Mouse (Mus musculus): Measurements from ENCODE around the gene Hunk. TPM values are rescaled to one million over a fixed set of nuclear protein-coding genes. Genes with fewer than 3 reads are reported as not detected.

The Hunk gene
- polyA plus RNA-seq, 1 experiment, result 2.9 TPM

DNA sequence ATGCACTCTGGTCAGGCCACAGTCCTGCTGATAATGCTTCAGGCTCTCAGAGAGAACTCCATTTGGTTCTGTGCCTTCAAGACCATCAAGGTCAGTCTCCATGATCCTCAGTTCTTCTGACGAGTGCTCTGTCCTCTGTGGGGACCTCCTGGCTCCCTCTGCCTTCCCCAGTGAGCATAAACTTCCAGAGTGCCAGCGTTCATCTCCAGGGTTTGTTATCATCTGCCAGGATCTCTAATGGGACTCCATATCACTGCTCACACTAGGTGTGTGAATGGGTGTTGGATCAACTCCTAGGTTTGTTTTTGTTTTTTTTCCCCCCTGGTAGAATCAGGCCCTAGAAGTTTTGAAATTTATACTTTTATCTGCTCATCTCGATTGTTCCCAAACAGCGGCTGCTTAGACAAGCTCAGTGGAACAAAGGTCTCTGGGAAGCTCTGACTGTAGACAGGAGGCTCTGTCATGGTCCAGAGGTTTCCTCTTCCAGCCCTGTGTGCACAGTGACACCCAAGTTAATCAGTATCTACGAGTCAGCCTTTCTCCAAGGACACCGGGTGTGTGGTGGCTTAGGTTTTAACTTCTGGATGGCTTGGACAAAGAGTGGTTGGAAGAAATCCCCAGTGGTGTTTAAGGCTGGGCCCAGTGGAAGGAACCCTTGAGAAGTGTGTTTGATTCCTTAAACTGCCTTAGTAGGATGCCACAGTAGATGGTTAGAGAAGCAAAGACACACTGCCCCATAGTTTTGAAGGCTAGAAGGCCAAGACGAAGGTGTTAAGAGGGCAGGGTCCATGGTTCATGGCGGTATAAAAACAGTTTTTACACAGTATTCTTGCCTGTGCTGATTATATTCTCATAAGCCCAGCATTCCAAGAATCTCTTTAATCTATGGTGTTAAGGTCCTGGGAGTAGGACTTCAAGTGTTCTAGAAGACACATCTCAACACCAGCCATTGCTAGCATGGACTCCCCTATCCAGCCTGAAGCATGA is 26.6 kb downstream of the Hunk start:
- WGBS, result 90% methylated on average over 8 of the region's 8 CpGs
- Histone ChIP-seq H3K27me3 (ENCODE audit: control insufficient read depth, insufficient read depth, low read length) (no peaks in the 10 kb centered on the region), H3K36me3 (ENCODE audit: control insufficient read depth, insufficient read depth, low read length) (no peaks in the 10 kb centered on the region), H3K4me3 (ENCODE audit: control insufficient read depth, insufficient read depth, low read length) (no peak overlapping the region), H3K27ac (ENCODE audit: control insufficient read depth, insufficient read depth, low read length) (no peak overlapping the region), H3K4me1 (replicated peaks; ENCODE audit: control insufficient read depth, insufficient read depth, low read length) (no peaks in the 10 kb centered on the region)
- no peak for TF ChIP-seq CTCF (IDR thresholded peaks at IDR 0.05; ENCODE audit: borderline replicate concordance, control insufficient read depth, extremely low read depth, insufficient read depth, low read length, poor library complexity)
- DNase-seq, result no peak

DNA sequence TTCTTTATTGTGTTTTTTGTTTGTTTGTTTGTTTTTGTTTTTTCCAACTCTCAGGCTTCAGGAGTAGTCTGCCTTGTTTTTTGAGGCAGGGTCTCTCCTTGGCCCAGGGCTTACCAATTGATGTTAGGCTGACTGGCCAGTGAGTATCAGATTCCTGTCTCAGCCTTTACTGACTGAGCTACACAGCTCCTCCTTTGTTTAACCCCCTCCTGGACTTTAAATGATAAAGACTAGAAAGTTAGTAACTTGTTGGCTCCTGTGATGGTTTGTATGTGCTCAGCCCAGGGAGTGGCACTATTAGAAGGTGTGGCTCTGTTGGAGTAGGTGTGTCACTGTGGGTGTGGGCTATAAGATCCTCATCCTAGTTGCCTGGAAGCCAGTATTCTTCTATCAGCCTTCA is 30.8 kb downstream of the Hunk start:
- DNase-seq, result no peak
- Histone ChIP-seq H3K27ac (ENCODE audit: control insufficient read depth, insufficient read depth, low read length) (no peak overlapping the region), H3K4me1 (replicated peaks; ENCODE audit: control insufficient read depth, insufficient read depth, low read length) (no peaks in the 10 kb centered on the region), H3K27me3 (ENCODE audit: control insufficient read depth, insufficient read depth, low read length) (no peaks in the 10 kb centered on the region), H3K4me3 (ENCODE audit: control insufficient read depth, insufficient read depth, low read length) (no peak overlapping the region), H3K36me3 (ENCODE audit: control insufficient read depth, insufficient read depth, low read length) (no peaks in the 10 kb centered on the region)
- no peak for TF ChIP-seq POLR2A (IDR thresholded peaks at IDR 0.05; ENCODE audit: control insufficient read depth, extremely low read depth, insufficient read depth, low read length, poor library complexity)
- TF ChIP-seq CTCF (IDR thresholded peaks at IDR 0.05; ENCODE audit: borderline replicate concordance, control insufficient read depth, extremely low read depth, insufficient read depth, low read length, poor library complexity), result no peak

DNA sequence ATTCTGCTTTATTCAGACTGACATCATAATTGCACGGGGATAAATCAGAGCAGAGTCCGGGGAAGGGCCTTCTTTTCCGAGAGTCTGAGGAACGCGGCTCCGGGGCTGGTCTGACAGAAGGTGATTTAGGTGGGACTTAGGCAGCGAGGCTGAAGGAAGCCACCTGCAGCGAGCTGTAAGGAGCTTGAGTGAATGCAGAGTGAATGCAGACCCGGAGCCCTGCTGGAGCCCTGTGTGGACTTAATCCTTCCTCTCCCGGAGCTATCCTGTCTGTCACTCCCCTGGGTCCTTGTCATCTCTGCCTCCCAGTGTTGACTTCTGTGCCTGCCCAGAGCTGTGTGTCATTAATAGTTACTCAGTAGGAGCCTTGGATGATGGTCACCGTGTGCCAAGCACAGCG is 32.8 kb downstream of the Hunk start:
- Histone ChIP-seq H3K27ac (ENCODE audit: control insufficient read depth, insufficient read depth, low read length) (no peak overlapping the region), H3K36me3 (ENCODE audit: control insufficient read depth, insufficient read depth, low read length) (no peaks in the 10 kb centered on the region), H3K27me3 (ENCODE audit: control insufficient read depth, insufficient read depth, low read length) (no peaks in the 10 kb centered on the region), H3K4me3 (ENCODE audit: control insufficient read depth, insufficient read depth, low read length) (no peak overlapping the region), H3K4me1 (replicated peaks; ENCODE audit: control insufficient read depth, insufficient read depth, low read length) (no peaks in the 10 kb centered on the region)
- TF ChIP-seq CTCF (IDR thresholded peaks at IDR 0.05; ENCODE audit: borderline replicate concordance, control insufficient read depth, extremely low read depth, insufficient read depth, low read length, poor library complexity) (no peak), POLR2A (IDR thresholded peaks at IDR 0.05; ENCODE audit: control insufficient read depth, extremely low read depth, insufficient read depth, low read length, poor library complexity) (no peak)
- no peak for DNase-seq
- WGBS, result 28% methylated on average over 12 of the region's 12 CpGs

DNA sequence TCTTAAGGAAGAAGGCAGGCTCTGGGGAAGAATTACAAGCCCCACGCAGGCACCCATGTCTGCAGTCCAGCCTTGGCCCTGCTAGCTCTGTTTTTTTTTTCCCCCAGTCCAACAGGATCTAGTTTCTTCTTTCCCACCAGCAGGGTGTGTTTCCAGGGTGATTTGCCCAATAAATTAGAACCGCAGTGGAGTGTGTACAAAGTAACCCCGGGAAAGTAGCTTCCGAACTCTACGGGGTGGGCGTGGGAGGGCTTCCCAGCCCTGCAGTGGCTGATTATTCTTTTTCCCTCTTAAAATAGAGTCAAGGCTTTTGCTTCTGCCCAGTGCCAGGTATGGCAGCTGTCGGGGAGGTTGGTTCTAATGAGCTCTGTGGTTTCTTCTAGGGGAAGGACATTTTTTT is 35.3 kb downstream of the Hunk start:
- Histone ChIP-seq H3K4me1 (replicated peaks; ENCODE audit: control insufficient read depth, insufficient read depth, low read length) (no peaks in the 10 kb centered on the region), H3K4me3 (ENCODE audit: control insufficient read depth, insufficient read depth, low read length) (no peak overlapping the region), H3K36me3 (ENCODE audit: control insufficient read depth, insufficient read depth, low read length) (no peaks in the 10 kb centered on the region), H3K27me3 (ENCODE audit: control insufficient read depth, insufficient read depth, low read length) (no peaks in the 10 kb centered on the region), H3K27ac (ENCODE audit: control insufficient read depth, insufficient read depth, low read length) (no peak overlapping the region)
- WGBS, result 62% methylated on average over 7 of the region's 7 CpGs
- DNase-seq, result no peak
- TF ChIP-seq POLR2A (IDR thresholded peaks at IDR 0.05; ENCODE audit: control insufficient read depth, extremely low read depth, insufficient read depth, low read length, poor library complexity) (no peak), CTCF (IDR thresholded peaks at IDR 0.05; ENCODE audit: borderline replicate concordance, control insufficient read depth, extremely low read depth, insufficient read depth, low read length, poor library complexity) (no peak)

DNA sequence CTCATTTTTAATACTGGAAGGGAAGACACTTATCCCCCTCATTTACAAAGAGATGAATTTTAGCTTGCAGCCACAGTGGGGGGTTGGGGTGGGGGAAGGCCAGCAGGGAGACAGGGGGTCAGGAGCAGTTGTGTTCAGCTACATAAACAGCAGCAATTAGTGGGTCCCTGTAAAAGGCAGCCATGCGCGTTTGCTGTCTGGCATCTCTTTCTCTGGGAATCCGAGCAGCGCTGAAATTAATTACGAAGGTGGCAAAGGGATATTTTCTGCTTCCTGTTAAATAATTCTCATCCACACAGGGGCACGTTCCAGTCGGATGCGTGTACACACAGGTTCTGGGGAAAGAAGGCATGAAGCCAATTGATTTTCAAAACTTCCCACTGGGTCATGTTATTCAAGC is 35.7 kb downstream of the Hunk start:
- Histone ChIP-seq H3K4me1 (replicated peaks; ENCODE audit: control insufficient read depth, insufficient read depth, low read length) (no peaks in the 10 kb centered on the region), H3K36me3 (ENCODE audit: control insufficient read depth, insufficient read depth, low read length) (no peaks in the 10 kb centered on the region), H3K27ac (ENCODE audit: control insufficient read depth, insufficient read depth, low read length) (no peak overlapping the region), H3K27me3 (ENCODE audit: control insufficient read depth, insufficient read depth, low read length) (no peaks in the 10 kb centered on the region), H3K4me3 (ENCODE audit: control insufficient read depth, insufficient read depth, low read length) (no peak overlapping the region)
- DNase-seq, result no peak
- no peak for TF ChIP-seq POLR2A (IDR thresholded peaks at IDR 0.05; ENCODE audit: control insufficient read depth, extremely low read depth, insufficient read depth, low read length, poor library complexity)
- 82% methylated on average over 8 of the region's 8 CpGs for WGBS

GRCm38 (mm10) chr16:90422108-90422529 is 36.3 kb downstream of the Hunk start:
- Histone ChIP-seq H3K27ac (ENCODE audit: control insufficient read depth, insufficient read depth, low read length) (no peak overlapping the region), H3K4me3 (ENCODE audit: control insufficient read depth, insufficient read depth, low read length) (no peak overlapping the region), H3K27me3 (ENCODE audit: control insufficient read depth, insufficient read depth, low read length) (no peaks in the 10 kb centered on the region), H3K36me3 (ENCODE audit: control insufficient read depth, insufficient read depth, low read length) (no peaks in the 10 kb centered on the region), H3K4me1 (replicated peaks; ENCODE audit: control insufficient read depth, insufficient read depth, low read length) (no peaks in the 10 kb centered on the region)
- no peak for DNase-seq
- 71% methylated on average over 11 of the region's 11 CpGs for WGBS
- TF ChIP-seq CTCF (IDR thresholded peaks at IDR 0.05; ENCODE audit: borderline replicate concordance, control insufficient read depth, extremely low read depth, insufficient read depth, low read length, poor library complexity) (no peak), POLR2A (IDR thresholded peaks at IDR 0.05; ENCODE audit: control insufficient read depth, extremely low read depth, insufficient read depth, low read length, poor library complexity) (no peak)

DNA sequence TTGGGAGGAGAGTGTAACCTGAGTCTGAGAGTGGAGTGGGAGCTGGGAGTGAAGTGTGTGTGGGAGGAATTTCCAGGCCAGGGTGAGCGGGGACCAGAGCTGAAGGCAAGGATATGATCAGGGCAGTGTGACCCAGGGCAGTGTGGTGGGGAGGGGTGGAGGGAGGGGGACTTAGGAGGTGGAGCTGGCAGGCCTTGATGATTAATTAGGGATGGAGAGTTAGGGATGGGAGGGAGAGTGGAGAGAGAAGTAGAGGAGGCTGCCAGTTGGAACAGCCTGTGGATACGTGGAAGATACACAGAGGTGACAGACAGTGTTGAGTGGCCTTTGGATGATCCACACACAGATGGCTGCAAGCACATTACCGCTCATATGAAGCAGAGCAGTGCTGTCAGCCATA is 38.1 kb downstream of the Hunk start:
- no peak overlapping the region for H3K27ac ChIP-seq (ENCODE audit: control insufficient read depth, insufficient read depth, low read length)
- TF ChIP-seq CTCF (IDR thresholded peaks at IDR 0.05; ENCODE audit: borderline replicate concordance, control insufficient read depth, extremely low read depth, insufficient read depth, low read length, poor library complexity) (no peak), POLR2A (IDR thresholded peaks at IDR 0.05; ENCODE audit: control insufficient read depth, extremely low read depth, insufficient read depth, low read length, poor library complexity) (no peak)
- H3K4me1 ChIP-seq (replicated peaks; ENCODE audit: control insufficient read depth, insufficient read depth, low read length), result no peaks in the 10 kb centered on the region

More for the DNA sequence above, 38.1 kb downstream of the Hunk start:
- no peaks in the 10 kb centered on the region for H3K36me3 ChIP-seq (ENCODE audit: control insufficient read depth, insufficient read depth, low read length)
- DNase-seq, result no peak
- WGBS, result 80% methylated on average over 3 of the region's 3 CpGs
- no peak overlapping the region for H3K4me3 ChIP-seq (ENCODE audit: control insufficient read depth, insufficient read depth, low read length)
- no peaks in the 10 kb centered on the region for H3K27me3 ChIP-seq (ENCODE audit: control insufficient read depth, insufficient read depth, low read length)

Data from thymus, adult 2 months (tissue).